Comparison of ENCODE assay signal across 8 mouse cellular contexts in genomic region chr16:17759344-17759773, GRCm38 (mm10). TPM values are rescaled to one million over a fixed set of nuclear protein-coding genes. Genes with fewer than 3 reads are reported as not detected.
A peak's percentile ranks its signal among the peaks of the same experiment; 100 is the strongest.
DNase-seq lines count a peak whose midpoint lies in the region; ATAC-seq and TF ChIP-seq lines count a peak whose summit lies in the region.

TSS of gene Klhl22 (plus strand) at chr16:17759618.

- WGBS in forebrain, embryonic 16.5 days, result 1% methylated on average over 23 of the region's 28 CpGs
- WGBS in liver, postnatal 0 days (ENCODE audit: insufficient replicate concordance), result 2% methylated on average over 26 of the region's 28 CpGs
- WGBS in neural tube, embryonic 14.5 days, result 1% methylated on average over 26 of the region's 28 CpGs

- TF ChIP-seq CTCF in liver, postnatal 0 days (IDR thresholded peaks at IDR 0.05; ENCODE audit: low read depth), result 0 out of 2 replicates have a peak, but pooled peaks have one; percentile 2
- TF ChIP-seq CTCF in testis, adult 2 months (IDR thresholded peaks at IDR 0.05; ENCODE audit: control insufficient read depth, insufficient read depth, insufficient replicate concordance, low read depth, low read length), result no peak

- H3K9me3 ChIP-seq in forebrain, embryonic 16.5 days (ENCODE audit: control insufficient read depth, low read length), result no peaks in the 10 kb centered on the region
- H3K9me3 ChIP-seq in liver, postnatal 0 days (ENCODE audit: low read length), result no peaks in the 10 kb centered on the region
- H3K9me3 ChIP-seq in neural tube, embryonic 14.5 days (ENCODE audit: control insufficient read depth, low read length), result no peaks in the 10 kb centered on the region

- H3K4me1 ChIP-seq in forebrain, embryonic 16.5 days (replicated peaks; ENCODE audit: control insufficient read depth, insufficient read depth, low read length), result peaks cover 26% of the 10 kb centered on the region
- peaks cover 23% of the 10 kb centered on the region for H3K4me1 ChIP-seq in liver, postnatal 0 days (ENCODE audit: insufficient read depth)
- peaks cover 14% of the 10 kb centered on the region; the same call in 1 of the 2 replicates for H3K4me1 ChIP-seq in neural tube, embryonic 14.5 days (ENCODE audit: control insufficient read depth, insufficient read depth, low read length)
- peaks cover 7% of the 10 kb centered on the region for H3K4me1 ChIP-seq in testis, adult 2 months (ENCODE audit: control insufficient read depth, insufficient read depth, low read length)

- H3K36me3 ChIP-seq in forebrain, embryonic 16.5 days (ENCODE audit: control insufficient read depth, insufficient read depth), result no peaks in the 10 kb centered on the region
- H3K36me3 ChIP-seq in liver, postnatal 0 days (replicated peaks; ENCODE audit: insufficient read depth, low read length), result no peaks in the 10 kb centered on the region
- no peaks in the 10 kb centered on the region for H3K36me3 ChIP-seq in neural tube, embryonic 14.5 days (ENCODE audit: control insufficient read depth, insufficient read depth, low read length)
- no peaks in the 10 kb centered on the region for H3K36me3 ChIP-seq in testis, adult 2 months (ENCODE audit: control insufficient read depth, insufficient read depth, low read length)

- ATAC-seq in forebrain, embryonic 16.5 days, result peak; percentile 98
- ATAC-seq in liver, postnatal 0 days, result peak; percentile 87
- ATAC-seq in neural tube, embryonic 14.5 days (ENCODE audit: low read depth), result peak; percentile 95

- no peaks in the 10 kb centered on the region for H3K27me3 ChIP-seq in forebrain, embryonic 16.5 days (replicated peaks; ENCODE audit: control insufficient read depth, insufficient read depth, low read length)
- no peaks in the 10 kb centered on the region for H3K27me3 ChIP-seq in liver, postnatal 0 days (ENCODE audit: insufficient read depth, low read length)
- no peaks in the 10 kb centered on the region for H3K27me3 ChIP-seq in neural tube, embryonic 14.5 days (ENCODE audit: control insufficient read depth, insufficient read depth, low read length)
- no peaks in the 10 kb centered on the region for H3K27me3 ChIP-seq in testis, adult 2 months (ENCODE audit: control insufficient read depth, insufficient read depth, low read length)

- H3K9ac ChIP-seq in forebrain, embryonic 16.5 days (replicated peaks; ENCODE audit: low read depth, low read length), result peak within 1 kb of the TSS; percentile 92
- peak within 1 kb of the TSS; percentile 61 for H3K9ac ChIP-seq in liver, postnatal 0 days (replicated peaks)
- H3K9ac ChIP-seq in neural tube, embryonic 14.5 days (replicated peaks; ENCODE audit: low read depth, low read length), result peak within 1 kb of the TSS; percentile 94

- TF ChIP-seq EP300 in liver, postnatal 0 days (IDR thresholded peaks at IDR 0.05; ENCODE audit: low read depth), result no peak

- peak within 1 kb of the TSS; percentile 84 for H3K4me3 ChIP-seq in forebrain, embryonic 16.5 days (replicated peaks; ENCODE audit: low read length)
- peak within 1 kb of the TSS; percentile 48 for H3K4me3 ChIP-seq in liver, postnatal 0 days (ENCODE audit: low read depth, low read length)
- peak within 1 kb of the TSS; percentile 73 for H3K4me3 ChIP-seq in neural tube, embryonic 14.5 days (ENCODE audit: low read depth, low read length)
- H3K4me3 ChIP-seq in testis, adult 2 months (ENCODE audit: control insufficient read depth, low read depth, low read length), result peak within 1 kb of the TSS; percentile 87

- DNase-seq in ES-CJ7 (ENCODE audit: low read depth, low spot score), result peak; percentile 92
- peak; percentile 92 to 94 for DNase-seq in cerebellum, adult 18-20 months
- peak; percentile 87 for DNase-seq in heart, postnatal 25 days (ENCODE audit: low spot score)
- peak; percentile 87 for DNase-seq in layer of hippocampus, adult 11-12 months (ENCODE audit: low spot score)
- peak; percentile 89 for DNase-seq in liver, postnatal 0 days

- H3K4me2 ChIP-seq in forebrain, embryonic 16.5 days (ENCODE audit: low read length), result peak within 1 kb of the TSS; percentile 89
- H3K4me2 ChIP-seq in liver, postnatal 0 days (ENCODE audit: low read depth, low read length), result peak within 1 kb of the TSS; percentile 76
- H3K4me2 ChIP-seq in neural tube, embryonic 14.5 days (ENCODE audit: low read depth, low read length), result peak within 1 kb of the TSS; percentile 88

- intact Hi-C loops in heart, postnatal 25 days (cut with DNase I), result no loop called here

- peak within 1 kb of the TSS; percentile 16; the same call in 1 of the 2 replicates for H3K27ac ChIP-seq in forebrain, embryonic 16.5 days (ENCODE audit: low read length)
- peak within 1 kb of the TSS; percentile 63 for H3K27ac ChIP-seq in liver, postnatal 0 days (ENCODE audit: low read depth)
- H3K27ac ChIP-seq in neural tube, embryonic 14.5 days (ENCODE audit: low read depth, low read length), result peak within 1 kb of the TSS; percentile 79
- H3K27ac ChIP-seq in testis, adult 2 months (ENCODE audit: control insufficient read depth, insufficient read depth, low read depth, low read length), result peak within 1 kb of the TSS; percentile 34

- peak; percentile 82 for TF ChIP-seq POLR2A in testis, adult 2 months (IDR thresholded peaks at IDR 0.05; ENCODE audit: control insufficient read depth, low read depth, low read length)

RNA-seq across cellular contexts. Expression of gene Klhl22, which starts in this region (rescaled TPM):
- 76.1 and 89.5 TPM in 2 replicates for polyA plus RNA-seq in forebrain, embryonic 16.5 days (2015; fragmentation: Nextera tagmentation; extraction: Ambion mirVana)
- total RNA-seq in heart, postnatal 25 days (2021), result 10 to 100 TPM; 16.1 to 16.7 TPM
- 7.8 and 8.0 TPM in 2 replicates for polyA plus RNA-seq in liver, postnatal 0 days (2015; fragmentation: Nextera tagmentation; extraction: Ambion mirVana)
- 90.9 and 98.9 TPM in 2 replicates for polyA plus RNA-seq in neural tube, embryonic 14.5 days (2014; fragmentation: Nextera tagmentation; extraction: Ambion mirVana)
- polyA plus RNA-seq in testis, adult 2 months (2012; rRNA removed), result 9.1 and 9.4 TPM in 2 replicates

Comparison
In these comparisons a context has a peak if more than half of its experiments do, and no peak if none do; other contexts are left out.
1. Peak in every context shown above with its lines: DNase-seq, ATAC-seq, H3K4me3 ChIP-seq and H3K27ac ChIP-seq.
2. H3K27ac ChIP-seq: peak in every context shown above with its lines; median percentile 79 in neural tube, embryonic 14.5 days; 63 in liver, postnatal 0 days; 34 in testis, adult 2 months; 16 in forebrain, embryonic 16.5 days.